Mouse (Mus musculus) hindlimb bud, embryonic 11.5 days (tissue): ENCODE measurements at regions not wholly inside any gene's neighbourhood (a gene's known extent, or its start where the extent isn't known, plus 50 kb on each side); places are given as distances from the start of the nearest gene placed in this dataset.
"Not testable (repeated sequence)": the region's sequence is repeated elsewhere in the genome, so short reads cannot be mapped to it uniquely, and the experiment has no call there.

ENCODE experiments used
- DNase-seq: peaks from one replicate; pipeline ENCODE4 v3.0.0-alpha.2; 2012; ENCODE audit warnings: low read depth, low spot score; ENCODE audit errors: extremely low spot score

DNA sequence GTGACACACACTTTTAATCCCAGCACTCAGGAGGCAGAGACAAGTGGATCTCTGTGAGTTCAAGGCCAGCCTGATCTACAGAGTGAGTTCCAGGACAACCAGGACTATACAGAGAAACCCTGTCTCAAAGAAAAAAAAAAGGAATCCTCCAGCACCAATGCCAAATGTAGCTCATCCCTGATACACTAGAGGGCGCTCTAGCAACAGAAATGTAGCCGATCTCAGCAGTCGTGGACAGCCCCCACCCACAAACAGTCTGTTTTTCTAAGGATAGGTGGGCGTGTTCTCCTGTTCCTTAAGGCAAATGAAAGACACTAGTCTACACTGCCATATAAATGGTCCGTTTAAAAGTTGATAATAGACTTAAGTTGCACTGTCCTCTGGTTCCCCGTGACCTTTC, 2447.9 kb upstream of the Gm8797 start:
- peak; percentile 6 for DNase-seq

DNA sequence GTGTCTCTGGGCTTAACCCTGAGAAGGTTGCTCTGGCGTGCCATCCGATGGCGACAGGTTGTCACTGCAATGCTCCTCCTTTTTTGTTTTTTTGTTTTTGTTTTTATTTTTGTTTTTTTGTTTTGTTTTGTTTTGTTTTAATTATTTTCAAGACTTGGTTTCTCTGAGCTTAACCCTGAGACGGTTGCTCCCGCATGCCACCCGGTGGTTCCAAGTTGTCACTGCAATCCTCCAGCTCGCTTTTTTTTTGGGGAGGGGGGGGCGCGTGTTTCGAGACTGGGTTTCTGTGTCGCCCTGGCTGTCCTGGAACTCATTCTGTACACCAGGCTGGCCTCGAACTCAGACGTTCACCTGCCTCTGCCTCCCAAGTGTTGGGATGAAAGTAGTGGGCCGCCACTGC, 2442.1 kb upstream of the Gm8797 start:
- no peak for DNase-seq

GRCm38 (mm10) chr3:3308996-3309395, 2441.6 kb upstream of the Gm8797 start:
- no peak for DNase-seq

DNA sequence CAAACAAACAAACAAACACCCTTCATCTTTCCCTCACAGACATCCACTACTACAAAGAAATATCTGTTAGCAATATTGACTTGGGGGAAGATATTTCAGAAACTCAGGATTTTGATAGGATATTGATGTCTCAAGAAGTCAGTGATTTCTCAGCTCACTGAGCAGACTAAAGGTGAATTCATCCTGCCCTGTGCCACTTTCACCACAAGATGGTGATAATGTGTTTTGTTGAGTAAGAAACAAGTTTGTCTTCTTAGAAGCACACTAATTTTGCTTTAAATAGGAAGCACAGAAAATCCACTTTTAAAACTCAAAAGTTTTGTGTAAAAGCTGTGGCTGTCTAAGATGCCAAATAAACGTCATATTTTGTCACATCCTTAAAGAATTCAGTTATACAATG, 2439.8 kb upstream of the Gm8797 start:
- no peak for DNase-seq

GRCm38 (mm10) chr3:3349634-3350033, 2401.0 kb upstream of the Gm8797 start:
- no peak for DNase-seq

GRCm38 (mm10) chr3:3370859-3371258, 2379.7 kb upstream of the Gm8797 start:
- not testable (repeated sequence) for DNase-seq

DNA sequence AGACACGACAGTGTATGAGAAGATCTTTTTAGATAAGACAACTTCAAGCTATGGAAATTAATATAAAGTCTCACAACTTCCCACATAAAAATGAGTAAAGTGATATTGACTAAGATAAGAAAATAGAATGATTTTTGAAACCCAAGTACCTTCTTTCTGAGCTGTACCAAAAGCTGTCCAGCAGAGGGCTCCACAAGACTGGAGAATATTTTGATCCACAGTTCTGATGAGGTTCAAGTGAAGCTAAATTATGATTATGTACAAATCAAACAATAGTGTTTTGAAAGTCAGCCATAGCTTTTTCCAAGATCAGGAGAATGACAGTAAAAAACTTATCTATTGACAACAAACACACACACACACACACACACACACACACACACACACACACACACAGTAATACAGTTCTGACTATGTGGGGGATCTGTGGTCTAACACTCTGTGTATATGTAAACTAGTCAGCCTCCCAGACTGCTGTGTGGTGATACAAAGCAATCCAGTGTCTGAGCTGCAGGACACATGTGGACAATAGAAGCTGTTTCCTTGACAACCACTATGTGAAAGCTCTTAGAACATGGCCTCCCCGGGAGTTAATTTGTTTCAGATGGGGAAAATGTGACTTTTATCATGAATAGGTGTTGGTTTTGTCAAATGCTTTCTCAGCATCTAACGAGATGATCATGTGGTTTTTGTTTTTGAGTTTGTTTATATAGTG, 2362.4 kb upstream of the Gm8797 start:
- DNase-seq: peak; percentile 53
